Mouse (Mus musculus) adrenal gland, postnatal 25 days (tissue): ENCODE results near the gene Slc15a4. TPM values are rescaled to one million over a fixed set of nuclear protein-coding genes. Genes with fewer than 3 reads are reported as not detected.

ENCODE experiments used
- total RNA-seq: library from RNA; stranded (reverse); gene quantifications from 2 replicates; pipeline ENCODE4 v1.2.3, GENCODE M21; 2021

The Slc15a4 gene
- total RNA-seq, 1 experiment from 2014 or later = 23.6 TPM

Other genes starting within 250 kb of the Slc15a4 start
- 0.33 and 1.1 TPM in 2 replicates for gene Glt1d1, start 635 bp downstream of the Slc15a4 start, total RNA-seq